Mouse (Mus musculus): ENCODE results near the gene Terb2.
"Not testable (repeated sequence)": the region's sequence is repeated elsewhere in the genome, so short reads cannot be mapped to it uniquely, and the experiment has no call there.

Terb2 gene

GRCm38 (mm10) chr2:122161542-122161941, 24.5 kb upstream of the Terb2 start:
- no peak for DNase-seq (ENCODE audit: low read depth, low spot score)

GRCm38 (mm10) chr2:122162529-122162928, 23.5 kb upstream of the Terb2 start:
- DNase-seq (ENCODE audit: low read depth, low spot score), result no peak

- DNase-seq (ENCODE audit: low read depth, low spot score), result no peak
These were observed 22.5 kb upstream of the Terb2 start for GRCm38 (mm10) chr2:122163430-122164195.

GRCm38 (mm10) chr2:122164293-122164692, 21.8 kb upstream of the Terb2 start:
- no peak for DNase-seq (ENCODE audit: low read depth, low spot score)

GRCm38 (mm10) chr2:122171292-122171691, 14.8 kb upstream of the Terb2 start:
- DNase-seq (ENCODE audit: low read depth, low spot score), result no peak

GRCm38 (mm10) chr2:122172188-122172587, 13.9 kb upstream of the Terb2 start:
- no peak for DNase-seq (ENCODE audit: low read depth, low spot score)

GRCm38 (mm10) chr2:122180051-122180822, 5.8 kb upstream of the Terb2 start:
- DNase-seq (ENCODE audit: low read depth, low spot score), result no peak

GRCm38 (mm10) chr2:122185086-122185485, 986 bp upstream of the Terb2 start:
- no peak for DNase-seq (ENCODE audit: low read depth, low spot score)

- DNase-seq (ENCODE audit: low read depth, low spot score), result no peak
These were observed 679 bp downstream of the Terb2 start for GRCm38 (mm10) chr2:122186751-122187150.

- no peak for DNase-seq (ENCODE audit: low read depth, low spot score)
These were observed 5.8 kb downstream of the Terb2 start for GRCm38 (mm10) chr2:122191849-122192248.

- peak; percentile 47 for DNase-seq (ENCODE audit: low read depth, low spot score)
These were observed 8.4 kb downstream of the Terb2 start for GRCm38 (mm10) chr2:122194509-122194929.

GRCm38 (mm10) chr2:122201501-122201900, 15.4 kb downstream of the Terb2 start:
- no peak for DNase-seq (ENCODE audit: low read depth, low spot score)

- no peak for DNase-seq (ENCODE audit: low read depth, low spot score)
These were observed 20.5 kb downstream of the Terb2 start for GRCm38 (mm10) chr2:122206440-122207107.

GRCm38 (mm10) chr2:122210534-122211228, 24.6 kb downstream of the Terb2 start:
- DNase-seq (ENCODE audit: low read depth, low spot score), result no peak

GRCm38 (mm10) chr2:122217075-122217474, 31.0 kb downstream of the Terb2 start:
- DNase-seq (ENCODE audit: low read depth, low spot score), result not testable (repeated sequence)

GRCm38 (mm10) chr2:122218234-122218633, 32.2 kb downstream of the Terb2 start:
- no peak for DNase-seq (ENCODE audit: low read depth, low spot score)

GRCm38 (mm10) chr2:122221378-122221777, 35.3 kb downstream of the Terb2 start:
- DNase-seq (ENCODE audit: low read depth, low spot score), result no peak

- DNase-seq (ENCODE audit: low read depth, low spot score), result no peak
These were observed 35.7 kb downstream of the Terb2 start for GRCm38 (mm10) chr2:122221798-122222197.

GRCm38 (mm10) chr2:122222272-122222671, 36.2 kb downstream of the Terb2 start:
- no peak for DNase-seq (ENCODE audit: low read depth, low spot score)

- DNase-seq (ENCODE audit: low read depth, low spot score), result no peak
These were observed 37.6 kb downstream of the Terb2 start for GRCm38 (mm10) chr2:122223654-122224053.

- no peak for DNase-seq (ENCODE audit: low read depth, low spot score)
These were observed 44.3 kb downstream of the Terb2 start for GRCm38 (mm10) chr2:122230395-122230794.

- no peak for DNase-seq (ENCODE audit: low read depth, low spot score)
These were observed 45.5 kb downstream of the Terb2 start for GRCm38 (mm10) chr2:122231616-122232015.

Data from brain, embryonic 18.5 days (tissue).